Mouse (Mus musculus) brain, adult 2 months (tissue): ENCODE data around the gene Tbx3.

Experiments
- DNase-seq: peaks from one replicate; pipeline ENCODE4 v3.0.0; 2011; ENCODE audit warnings: low read depth, low spot score

The Tbx3 gene

GRCm38 (mm10) chr5:119706467-119706866 lies 36.0 kb downstream of the Tbx3 start:
- no peak for DNase-seq

- DNase-seq, result no peak
Measured at GRCm38 (mm10) chr5:119708850-119709585, 38.5 kb downstream of the Tbx3 start.

GRCm38 (mm10) chr5:119709826-119710559 lies 39.5 kb downstream of the Tbx3 start:
- no peak for DNase-seq

GRCm38 (mm10) chr5:119710756-119711155 lies 40.3 kb downstream of the Tbx3 start:
- DNase-seq, result no peak

- no peak for DNase-seq
Measured at GRCm38 (mm10) chr5:119711626-119712025, 41.2 kb downstream of the Tbx3 start.

GRCm38 (mm10) chr5:119712679-119713246 lies 42.3 kb downstream of the Tbx3 start:
- peak; percentile 63 for DNase-seq

- no peak for DNase-seq
Measured at GRCm38 (mm10) chr5:119720471-119721265, 50.2 kb downstream of the Tbx3 start.

GRCm38 (mm10) chr5:119732978-119733377 lies 62.5 kb downstream of the Tbx3 start:
- no peak for DNase-seq
